Mouse (Mus musculus) bone marrow, adult 2 months (tissue): ENCODE measurements around the gene Rybp. TPM values are rescaled to one million over a fixed set of nuclear protein-coding genes. Genes with fewer than 3 reads are reported as not detected.

ENCODE experiments used
- H3K27ac ChIP-seq: fragments of 200-500 bp; 2 replicates; pipeline ENCODE4 v1.5.1; 2012; ENCODE audit warnings: low read depth, mild to moderate bottlenecking, control low read depth, inconsistent platforms, low read length; ENCODE audit not compliant: control insufficient read depth, poor library complexity, insufficient read depth
- H3K4me1 ChIP-seq: fragments of 200-500 bp; 2 replicates; pipeline ENCODE4 v1.6.1; 2011; ENCODE audit warnings: low read length; ENCODE audit not compliant: control insufficient read depth, insufficient read depth
- H3K4me3 ChIP-seq: fragments of 200-500 bp; replicated peaks from 2 replicates; pipeline ENCODE3; 2011; ENCODE audit warnings: mild to moderate bottlenecking, low read depth, low read length, control low read depth; ENCODE audit not compliant: control insufficient read depth
- CTCF ChIP-seq: fragments of 200-500 bp; IDR thresholded peaks from 2 replicates; pipeline ENCODE4 v1.5.1; 2011; ENCODE audit warnings: low read length, control low read depth; ENCODE audit not compliant: control insufficient read depth, insufficient read depth
- POLR2A ChIP-seq: fragments of 200-500 bp; IDR thresholded peaks from 2 replicates; pipeline ENCODE4 v1.6.1; 2011; ENCODE audit warnings: low read depth, mild to moderate bottlenecking, control low read depth, low read length, borderline replicate concordance; ENCODE audit not compliant: control insufficient read depth
- WGBS: fragments of 180-500 bp; shearing (Covaris S2); methylation state at CpG from one replicate; pipeline ENCODE4 v1.1.7; 2018; 5-methylcytosine and 5-hydroxymethylcytosine counted together
- polyA plus RNA-seq: library from polyadenylated mRNA; stranded (reverse); fragments of >200 nt; gene quantifications from 2 replicates; pipeline ENCODE4 v1.2.4, GENCODE M21; 2011; ENCODE audit warnings: low replicate concordance; ENCODE audit not compliant: missing spikeins, insufficient read depth, insufficient read length

Gene Rybp
- polyA plus RNA-seq, 1 experiment: 23.5 TPM

DNA sequence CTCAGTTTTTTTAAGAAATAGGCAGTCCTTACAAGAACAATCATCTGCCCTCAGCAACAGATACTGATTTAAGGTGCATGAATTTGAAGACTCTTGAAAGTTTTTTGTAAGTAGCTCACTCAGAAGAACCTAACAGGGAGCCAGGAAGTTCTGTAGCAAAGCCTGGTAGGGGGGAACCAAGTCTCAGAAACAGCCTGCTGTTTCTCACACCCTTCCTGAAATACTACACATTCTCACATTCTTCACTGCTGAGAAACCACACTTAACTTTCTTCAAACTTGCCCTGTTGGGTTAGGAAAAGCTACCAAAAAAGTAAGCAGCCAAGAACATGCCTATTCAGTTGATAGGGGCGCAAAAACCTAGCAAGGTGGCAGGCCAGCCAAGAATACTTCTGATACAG is 32.6 kb downstream of the Rybp start:
- H3K27ac ChIP-seq: no peak overlapping the region
- H3K4me1 ChIP-seq: no peaks in the 10 kb centered on the region
- H3K4me3 ChIP-seq: no peak overlapping the region
- no peak for TF ChIP-seq CTCF
- no peak for TF ChIP-seq POLR2A
- 71% methylated on average over 1 of the region's 1 CpGs for WGBS

DNA sequence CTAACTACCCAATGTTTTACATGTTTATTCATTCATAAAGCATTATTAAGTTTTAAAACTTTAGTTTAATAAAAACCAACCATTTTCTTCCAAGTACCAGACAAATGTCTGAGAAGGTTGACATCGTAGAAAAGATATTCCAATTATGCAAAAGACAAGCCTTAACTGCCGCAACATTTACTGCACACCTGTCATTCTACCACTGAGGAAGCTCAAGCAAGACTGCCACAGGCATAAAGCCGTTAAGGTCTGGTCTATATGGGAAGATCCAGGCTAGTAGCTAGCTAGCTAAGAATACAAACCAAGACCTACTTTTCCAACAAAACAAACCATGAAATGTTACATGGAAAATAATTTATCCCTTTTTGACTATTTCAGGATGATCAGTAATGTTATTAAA is 42.8 kb downstream of the Rybp start:
- H3K27ac ChIP-seq: no peak overlapping the region
- WGBS: 87% methylated on average over 3 of the region's 3 CpGs
- TF ChIP-seq POLR2A (no peak), CTCF (no peak)
- H3K4me1 ChIP-seq: no peaks in the 10 kb centered on the region
- H3K4me3 ChIP-seq: no peak overlapping the region

DNA sequence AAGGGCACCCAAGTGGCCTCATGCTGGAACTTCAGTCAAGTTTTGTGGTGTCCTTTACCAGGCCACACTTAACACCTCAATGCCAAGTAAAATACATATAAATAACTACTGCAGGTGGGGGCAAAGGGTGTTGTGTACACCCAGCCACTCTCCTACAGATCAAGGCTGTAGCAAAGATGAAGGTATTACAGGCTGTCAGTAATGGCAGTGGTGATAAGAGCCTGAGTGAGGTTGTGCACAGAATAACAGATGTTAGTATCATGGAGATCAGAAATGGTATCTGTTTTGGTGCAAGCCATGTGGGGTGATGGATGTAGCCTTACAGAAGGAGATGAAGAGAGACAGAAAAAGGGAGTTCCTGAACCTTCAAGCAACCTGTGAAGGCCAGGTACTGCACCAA is 52.2 kb downstream of the Rybp start:
- Histone ChIP-seq H3K4me3 (no peak overlapping the region), H3K4me1 (no peaks in the 10 kb centered on the region), H3K27ac (no peak overlapping the region)
- no peak for TF ChIP-seq CTCF
- TF ChIP-seq POLR2A: no peak

DNA sequence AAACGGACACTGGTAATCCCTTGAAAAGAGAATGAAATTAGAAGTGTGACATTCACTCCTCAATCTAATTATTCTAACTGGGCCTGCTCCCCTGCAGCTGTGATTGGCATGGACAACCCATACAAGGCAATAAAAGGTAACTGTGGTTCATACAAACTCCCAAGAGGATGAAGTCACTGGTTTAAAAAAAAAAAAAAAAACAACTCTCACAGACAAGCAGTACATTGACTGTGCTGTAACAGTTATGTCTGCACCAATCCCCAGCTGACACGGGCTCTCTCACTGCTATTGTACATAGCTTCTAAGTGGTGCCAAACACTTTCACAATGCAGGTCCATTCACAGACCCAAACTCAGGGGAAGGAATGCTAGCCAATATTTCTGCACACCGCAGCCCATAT is 53.8 kb downstream of the Rybp start:
- 81% methylated on average over 3 of the region's 3 CpGs for WGBS
- Histone ChIP-seq H3K4me1 (no peaks in the 10 kb centered on the region), H3K4me3 (no peak overlapping the region), H3K27ac (no peak overlapping the region)
- TF ChIP-seq POLR2A: no peak

DNA sequence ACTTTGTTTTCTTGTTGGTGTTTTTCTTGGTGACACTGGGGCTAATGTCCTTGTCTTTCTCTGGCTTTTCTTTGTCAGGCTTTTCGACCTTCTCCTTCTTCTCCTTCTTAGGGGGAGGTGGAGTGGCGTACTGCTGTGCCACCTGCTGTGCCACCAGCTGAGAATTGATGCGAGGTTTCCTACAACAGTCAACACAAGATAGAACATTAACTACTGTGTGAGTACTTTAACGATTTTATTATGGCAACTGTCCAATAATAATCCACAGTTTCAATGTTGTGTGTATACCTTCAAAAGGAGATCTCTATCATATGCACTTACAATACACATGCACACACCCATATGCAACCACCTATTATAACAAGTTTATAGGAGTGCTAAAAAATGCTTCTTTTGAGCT is 54.2 kb downstream of the Rybp start:
- WGBS: 73% methylated on average over 4 of the region's 4 CpGs
- Histone ChIP-seq H3K4me3 (no peak overlapping the region), H3K27ac (no peak overlapping the region), H3K4me1 (no peaks in the 10 kb centered on the region)
- TF ChIP-seq POLR2A (no peak), CTCF (no peak)

DNA sequence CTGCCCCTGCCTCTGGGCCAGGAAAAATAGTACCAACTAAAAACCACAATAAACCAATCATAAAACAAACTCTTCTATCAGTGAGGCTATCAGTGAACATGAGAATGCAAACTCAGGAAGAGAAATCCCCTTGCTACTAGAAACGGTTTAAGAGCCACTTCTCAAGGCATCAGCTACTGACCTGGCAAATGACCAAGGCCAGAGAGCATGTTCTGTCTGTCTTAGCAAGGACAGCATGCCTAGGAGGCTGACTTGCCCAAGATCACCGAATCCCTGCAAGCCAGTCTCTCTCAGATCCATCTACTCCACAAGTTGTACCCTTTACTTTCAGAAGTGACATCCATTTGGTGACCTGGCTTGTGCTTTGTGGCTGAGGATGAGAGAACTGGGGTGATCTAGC is 61.1 kb downstream of the Rybp start:
- 55% methylated on average over 2 of the region's 2 CpGs for WGBS
- Histone ChIP-seq H3K4me1 (no peaks in the 10 kb centered on the region), H3K27ac (no peak overlapping the region), H3K4me3 (no peak overlapping the region)
- TF ChIP-seq CTCF (no peak), POLR2A (no peak)

DNA sequence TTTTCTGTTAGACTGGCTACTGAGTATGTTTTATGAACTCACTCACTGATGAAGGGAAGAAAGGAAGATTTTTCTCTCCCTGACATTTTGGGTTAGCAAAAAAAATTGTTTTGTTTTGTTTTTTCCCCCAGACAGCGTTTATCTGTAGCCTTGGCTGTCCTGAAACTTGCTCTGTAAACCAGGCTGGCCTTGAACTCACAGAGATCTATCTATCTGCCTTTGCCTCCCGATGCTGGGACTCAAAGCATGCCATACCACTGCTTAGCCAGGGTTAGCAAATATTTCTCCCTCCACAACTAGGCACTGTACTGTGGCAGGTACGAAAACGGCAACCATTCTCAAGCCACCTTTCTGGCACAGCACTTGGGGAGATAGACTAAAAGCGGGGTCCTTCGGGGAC is 63.4 kb downstream of the Rybp start:
- 86% methylated on average over 6 of the region's 6 CpGs for WGBS
- TF ChIP-seq POLR2A (no peak), CTCF (no peak)
- H3K27ac ChIP-seq: no peak overlapping the region

DNA sequence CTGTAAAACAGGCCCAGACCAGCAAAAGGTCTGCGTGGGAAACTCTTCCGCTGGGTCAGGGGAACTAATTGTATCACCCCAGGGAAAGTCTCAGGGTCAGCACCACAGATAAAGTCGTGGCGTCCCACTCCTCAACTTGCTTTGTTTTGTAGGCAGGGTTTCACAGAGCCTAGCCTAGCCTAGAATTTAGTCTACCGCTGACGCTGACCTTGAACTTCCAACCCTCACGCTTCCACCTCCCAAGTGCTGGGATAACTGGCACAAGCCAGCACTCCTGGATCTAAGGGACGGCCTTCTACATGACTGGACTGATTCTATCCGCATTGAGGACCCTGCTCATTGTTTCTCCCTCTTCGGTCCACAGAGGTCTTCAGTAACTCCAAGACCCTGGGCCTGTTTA is 63.9 kb downstream of the Rybp start:
- TF ChIP-seq CTCF: no peak
- TF ChIP-seq POLR2A: no peak
- WGBS: 87% methylated on average over 10 of the region's 10 CpGs
- Histone ChIP-seq H3K4me3 (no peak overlapping the region), H3K27ac (no peak overlapping the region), H3K4me1 (no peaks in the 10 kb centered on the region)

More for the DNA sequence above, 63.4 kb downstream of the Rybp start:
- Histone ChIP-seq H3K4me3 (no peak overlapping the region), H3K4me1 (no peaks in the 10 kb centered on the region)

DNA sequence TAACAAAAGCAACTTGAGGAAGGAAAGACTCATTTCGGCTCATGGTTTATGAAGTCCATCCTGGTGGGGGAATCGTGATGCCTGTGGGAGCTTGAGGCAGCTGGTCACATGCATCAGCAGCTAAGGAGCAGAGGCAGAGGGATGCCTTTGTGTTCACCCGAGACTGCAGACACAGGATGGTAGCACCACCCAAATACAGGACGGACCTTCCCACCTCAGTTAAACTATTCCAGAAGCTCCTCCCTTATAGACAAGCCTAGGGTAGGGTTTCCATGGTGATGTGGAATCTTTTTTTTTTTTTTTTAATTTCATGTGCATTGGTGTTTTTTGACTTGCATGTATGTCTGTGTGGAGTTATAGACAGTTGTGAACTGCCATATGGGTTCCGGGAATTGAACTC is 64.4 kb downstream of the Rybp start:
- TF ChIP-seq POLR2A (no peak), CTCF (no peak)
- H3K27ac ChIP-seq: no peak overlapping the region
- no peaks in the 10 kb centered on the region for H3K4me1 ChIP-seq
- WGBS: 86% methylated on average over 5 of the region's 5 CpGs
- H3K4me3 ChIP-seq: no peak overlapping the region
